Mouse (Mus musculus): ENCODE results near the gene Laptm5. TPM values are rescaled to one million over a fixed set of nuclear protein-coding genes. Genes with fewer than 3 reads are reported as not detected.

The Laptm5 gene
- polyA plus RNA-seq, 1 experiment from 2014 or later = 76.1 TPM

DNA sequence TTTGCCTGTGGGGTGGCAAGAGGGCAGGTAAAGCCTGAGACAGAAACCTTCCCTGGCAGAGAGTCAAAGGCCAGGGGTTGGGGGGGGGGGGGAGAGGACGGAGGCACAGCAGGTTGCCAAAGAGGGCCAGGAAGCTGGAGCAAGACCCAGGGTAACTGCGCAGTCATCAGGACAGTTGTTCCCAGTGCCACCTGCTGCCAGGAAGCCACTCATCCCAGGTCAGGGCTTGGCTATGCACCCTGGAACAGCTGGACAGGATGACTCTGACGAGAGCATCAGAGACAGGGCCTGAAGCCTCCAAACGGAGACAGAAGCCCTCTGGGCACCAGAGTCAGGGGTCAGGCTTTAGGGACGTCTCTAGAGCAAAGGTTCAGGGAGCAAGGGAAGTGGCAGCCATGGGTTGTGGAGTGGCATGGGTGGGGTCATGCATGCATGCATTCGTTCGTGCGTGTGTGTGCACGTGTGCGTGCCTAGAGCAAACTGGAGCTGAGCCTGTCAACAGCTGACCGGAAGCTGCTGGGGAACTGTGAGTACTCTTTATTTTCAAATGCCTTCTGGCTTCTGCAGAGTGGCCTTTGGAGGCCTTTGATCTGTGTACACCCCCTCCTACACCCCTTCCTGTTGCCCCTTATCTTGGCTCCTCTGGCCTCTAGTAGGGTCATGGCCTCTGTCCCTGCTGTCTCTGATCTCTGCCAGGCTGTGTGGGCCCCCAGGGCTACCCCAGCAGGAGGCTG, 23.0 kb upstream of the Laptm5 start:
- no peak for ATAC-seq (ENCODE audit: low read depth)
- Histone ChIP-seq H3K9ac (ENCODE audit: low read depth, low read length) (no peak overlapping the region), H3K27me3 (replicated peaks; ENCODE audit: control insufficient read depth, insufficient read depth, low read length) (no peaks in the 10 kb centered on the region), H3K4me1 (ENCODE audit: control insufficient read depth, insufficient read depth, low read length) (no peaks in the 10 kb centered on the region), H3K9me3 (ENCODE audit: control insufficient read depth, low read length) (no peaks in the 10 kb centered on the region), H3K36me3 (ENCODE audit: control insufficient read depth, insufficient read depth, low read length) (no peaks in the 10 kb centered on the region), H3K4me3 (ENCODE audit: low read depth, low read length) (no peak overlapping the region), H3K27ac (replicated peaks; ENCODE audit: low read depth, low read length) (no peak overlapping the region), H3K4me2 (ENCODE audit: low read depth, low read length) (no peak overlapping the region)
- DNase-seq (ENCODE audit: low spot score) = no peak
- 24% methylated on average over 9 of the region's 11 CpGs for WGBS

- DNase-seq (ENCODE audit: low spot score) = no peak
- no peak overlapping the region for H3K9ac ChIP-seq (ENCODE audit: low read depth, low read length)
- no peaks in the 10 kb centered on the region for H3K4me1 ChIP-seq (ENCODE audit: control insufficient read depth, insufficient read depth, low read length)
- H3K27me3 ChIP-seq (replicated peaks; ENCODE audit: control insufficient read depth, insufficient read depth, low read length) = no peaks in the 10 kb centered on the region
- H3K4me2 ChIP-seq (ENCODE audit: low read depth, low read length) = no peak overlapping the region
- ATAC-seq (ENCODE audit: low read depth) = no peak
- no peak overlapping the region for H3K4me3 ChIP-seq (ENCODE audit: low read depth, low read length)
- no peak overlapping the region for H3K27ac ChIP-seq (replicated peaks; ENCODE audit: low read depth, low read length)
- no peaks in the 10 kb centered on the region for H3K36me3 ChIP-seq (ENCODE audit: control insufficient read depth, insufficient read depth, low read length)
- no peaks in the 10 kb centered on the region for H3K9me3 ChIP-seq (ENCODE audit: control insufficient read depth, low read length)
These were observed 22.4 kb upstream of the Laptm5 start for GRCm38 (mm10) chr4:130890511-130890840.

GRCm38 (mm10) chr4:130892001-130892587, 20.8 kb upstream of the Laptm5 start:
- ATAC-seq (ENCODE audit: low read depth) = peak; percentile 30; the same call in 1 of the 2 replicates
- no peaks in the 10 kb centered on the region for H3K27me3 ChIP-seq (replicated peaks; ENCODE audit: control insufficient read depth, insufficient read depth, low read length)
- no peaks in the 10 kb centered on the region for H3K4me1 ChIP-seq (ENCODE audit: control insufficient read depth, insufficient read depth, low read length)
- peak; percentile 72 for DNase-seq (ENCODE audit: low spot score)
- WGBS = 34% methylated on average over 17 of the region's 17 CpGs
- no peaks in the 10 kb centered on the region for H3K36me3 ChIP-seq (ENCODE audit: control insufficient read depth, insufficient read depth, low read length)
- no peaks in the 10 kb centered on the region for H3K9me3 ChIP-seq (ENCODE audit: control insufficient read depth, low read length)
- no peak overlapping the region for H3K4me2 ChIP-seq (ENCODE audit: low read depth, low read length)
- H3K27ac ChIP-seq (replicated peaks; ENCODE audit: low read depth, low read length) = no peak overlapping the region
- no peak overlapping the region for H3K9ac ChIP-seq (ENCODE audit: low read depth, low read length)
- no peak overlapping the region for H3K4me3 ChIP-seq (ENCODE audit: low read depth, low read length)

DNA sequence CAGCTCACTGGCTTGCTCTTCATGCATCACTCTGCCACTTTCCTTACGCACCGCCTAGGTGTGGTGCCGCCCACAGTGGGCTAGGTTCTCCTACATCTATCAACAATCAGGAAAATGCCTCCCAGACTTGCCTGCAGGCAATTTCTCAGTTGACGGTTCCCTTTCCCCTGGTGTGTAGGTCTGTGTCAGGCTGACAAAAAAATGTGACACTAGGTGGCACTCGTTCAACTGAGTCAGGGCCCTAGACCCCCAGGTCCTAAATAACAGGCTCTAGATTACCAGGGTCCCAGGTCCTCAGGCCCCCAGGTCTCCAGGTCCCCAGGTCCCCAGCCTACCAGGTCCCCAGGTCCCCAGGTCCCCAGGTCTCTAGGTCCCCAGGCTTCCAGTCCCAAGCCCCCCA, 19.2 kb upstream of the Laptm5 start:
- Histone ChIP-seq H3K9ac (ENCODE audit: low read depth, low read length) (no peak overlapping the region), H3K36me3 (ENCODE audit: control insufficient read depth, insufficient read depth, low read length) (no peaks in the 10 kb centered on the region), H3K27me3 (replicated peaks; ENCODE audit: control insufficient read depth, insufficient read depth, low read length) (no peaks in the 10 kb centered on the region), H3K4me2 (ENCODE audit: low read depth, low read length) (no peak overlapping the region), H3K4me3 (ENCODE audit: low read depth, low read length) (no peak overlapping the region), H3K4me1 (ENCODE audit: control insufficient read depth, insufficient read depth, low read length) (no peaks in the 10 kb centered on the region), H3K9me3 (ENCODE audit: control insufficient read depth, low read length) (no peaks in the 10 kb centered on the region), H3K27ac (replicated peaks; ENCODE audit: low read depth, low read length) (no peak overlapping the region)
- ATAC-seq (ENCODE audit: low read depth) (no peak), DNase-seq (ENCODE audit: low spot score) (no peak)
- WGBS = 56% methylated on average over 5 of the region's 5 CpGs

DNA sequence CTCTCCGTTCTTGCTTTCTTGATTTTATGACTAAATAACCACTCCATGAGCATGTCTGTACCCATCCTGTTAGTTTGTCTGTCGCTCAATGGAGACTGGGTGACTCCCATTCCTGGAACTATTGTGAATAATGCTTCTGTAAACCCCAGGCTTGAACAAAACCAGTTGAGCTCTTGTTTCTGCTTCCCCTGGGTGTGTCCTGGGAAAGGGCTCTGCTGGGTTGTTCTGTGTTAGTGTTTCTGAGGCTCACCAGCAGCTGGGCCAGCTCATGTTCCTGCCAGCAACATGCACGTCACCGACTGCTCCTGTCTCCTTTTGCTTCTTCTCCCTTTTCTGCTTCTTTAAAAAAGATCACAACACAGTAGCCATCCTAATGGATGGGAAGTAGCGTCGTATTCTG, 17.2 kb upstream of the Laptm5 start:
- 70% methylated on average over 6 of the region's 6 CpGs for WGBS
- Histone ChIP-seq H3K4me1 (ENCODE audit: control insufficient read depth, insufficient read depth, low read length) (no peaks in the 10 kb centered on the region; the same call in 1 of the 2 replicates), H3K4me3 (ENCODE audit: low read depth, low read length) (no peak overlapping the region), H3K27ac (replicated peaks; ENCODE audit: low read depth, low read length) (no peak overlapping the region), H3K36me3 (ENCODE audit: control insufficient read depth, insufficient read depth, low read length) (no peaks in the 10 kb centered on the region), H3K27me3 (replicated peaks; ENCODE audit: control insufficient read depth, insufficient read depth, low read length) (no peaks in the 10 kb centered on the region), H3K9ac (ENCODE audit: low read depth, low read length) (no peak overlapping the region), H3K9me3 (ENCODE audit: control insufficient read depth, low read length) (no peaks in the 10 kb centered on the region), H3K4me2 (ENCODE audit: low read depth, low read length) (no peak overlapping the region)
- ATAC-seq (ENCODE audit: low read depth) (0 out of 2 replicates have a peak, but pooled peaks have one; percentile 20), DNase-seq (ENCODE audit: low spot score) (peak; percentile 48)

DNA sequence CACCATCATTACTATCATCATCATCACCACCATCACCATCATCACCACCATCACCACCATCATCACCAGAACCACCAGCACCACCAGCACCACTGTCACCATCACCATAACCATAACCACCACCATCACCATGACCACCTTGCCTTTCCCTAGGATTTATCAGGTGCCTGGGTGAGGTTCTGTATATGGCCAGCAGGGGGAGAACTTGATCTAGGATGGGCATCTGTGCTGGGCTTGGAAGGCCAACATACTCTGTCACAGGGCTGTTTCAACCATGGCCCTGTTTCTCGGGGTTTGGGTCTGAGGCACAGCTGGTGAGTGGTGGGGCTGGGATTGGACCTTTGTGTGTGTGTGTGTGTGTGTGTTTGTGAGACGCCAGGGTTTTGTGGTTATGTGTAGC, 16.6 kb upstream of the Laptm5 start:
- Histone ChIP-seq H3K4me3 (ENCODE audit: low read depth, low read length) (no peak overlapping the region), H3K4me2 (ENCODE audit: low read depth, low read length) (no peak overlapping the region), H3K27me3 (replicated peaks; ENCODE audit: control insufficient read depth, insufficient read depth, low read length) (no peaks in the 10 kb centered on the region), H3K9ac (ENCODE audit: low read depth, low read length) (no peak overlapping the region), H3K36me3 (ENCODE audit: control insufficient read depth, insufficient read depth, low read length) (no peaks in the 10 kb centered on the region), H3K4me1 (ENCODE audit: control insufficient read depth, insufficient read depth, low read length) (no peaks in the 10 kb centered on the region; the same call in 1 of the 2 replicates), H3K9me3 (ENCODE audit: control insufficient read depth, low read length) (no peaks in the 10 kb centered on the region), H3K27ac (replicated peaks; ENCODE audit: low read depth, low read length) (no peak overlapping the region)
- 59% methylated on average over 2 of the region's 2 CpGs for WGBS
- ATAC-seq (ENCODE audit: low read depth) (no peak), DNase-seq (ENCODE audit: low spot score) (peak; percentile 44)

DNA sequence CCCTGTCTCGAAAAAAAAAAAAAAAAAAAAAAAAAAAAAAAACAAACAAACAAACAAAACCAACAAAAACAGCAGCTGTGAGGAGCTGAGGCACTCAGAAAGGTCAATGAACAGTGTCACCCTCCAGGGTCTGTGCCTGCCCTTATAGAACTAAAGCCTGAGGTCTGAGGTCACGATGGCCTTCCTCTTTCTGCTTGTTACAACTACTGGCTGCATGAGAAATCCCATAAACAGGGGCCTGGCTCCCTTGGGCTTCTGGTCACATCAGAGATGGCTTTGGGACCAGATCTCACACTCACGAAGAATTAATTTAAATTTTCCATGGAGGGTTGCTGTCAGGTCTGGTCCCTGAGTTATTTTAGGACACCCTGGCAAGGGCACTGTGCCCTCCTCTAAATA, 13.5 kb upstream of the Laptm5 start:
- ATAC-seq (ENCODE audit: low read depth) = no peak
- H3K4me2 ChIP-seq (ENCODE audit: low read depth, low read length) = no peak overlapping the region

GRCm38 (mm10) chr4:130899782-130900427, 13.0 kb upstream of the Laptm5 start:
- Histone ChIP-seq H3K4me1 (ENCODE audit: control insufficient read depth, insufficient read depth, low read length) (peaks cover 5% of the 10 kb centered on the region), H3K9me3 (ENCODE audit: control insufficient read depth, low read length) (no peaks in the 10 kb centered on the region), H3K4me2 (ENCODE audit: low read depth, low read length) (no peak overlapping the region), H3K27me3 (replicated peaks; ENCODE audit: control insufficient read depth, insufficient read depth, low read length) (no peaks in the 10 kb centered on the region), H3K4me3 (ENCODE audit: low read depth, low read length) (no peak overlapping the region), H3K9ac (ENCODE audit: low read depth, low read length) (no peak overlapping the region), H3K36me3 (ENCODE audit: control insufficient read depth, insufficient read depth, low read length) (no peaks in the 10 kb centered on the region), H3K27ac (replicated peaks; ENCODE audit: low read depth, low read length) (no peak overlapping the region)
- DNase-seq (ENCODE audit: low spot score) = no peak
- WGBS = 71% methylated on average over 6 of the region's 6 CpGs
- no peak for ATAC-seq (ENCODE audit: low read depth)

More for the DNA sequence above, 13.5 kb upstream of the Laptm5 start:
- Histone ChIP-seq H3K4me3 (ENCODE audit: low read depth, low read length) (no peak overlapping the region), H3K36me3 (ENCODE audit: control insufficient read depth, insufficient read depth, low read length) (no peaks in the 10 kb centered on the region), H3K27ac (replicated peaks; ENCODE audit: low read depth, low read length) (no peak overlapping the region), H3K27me3 (replicated peaks; ENCODE audit: control insufficient read depth, insufficient read depth, low read length) (no peaks in the 10 kb centered on the region), H3K9ac (ENCODE audit: low read depth, low read length) (no peak overlapping the region), H3K9me3 (ENCODE audit: control insufficient read depth, low read length) (no peaks in the 10 kb centered on the region), H3K4me1 (ENCODE audit: control insufficient read depth, insufficient read depth, low read length) (no peaks in the 10 kb centered on the region; the same call in 1 of the 2 replicates)
- DNase-seq (ENCODE audit: low spot score) = no peak
- WGBS = 70% methylated on average over 3 of the region's 3 CpGs
